Comparison of ENCODE assay signal across 43 mouse cellular contexts in the genomic region with DNA sequence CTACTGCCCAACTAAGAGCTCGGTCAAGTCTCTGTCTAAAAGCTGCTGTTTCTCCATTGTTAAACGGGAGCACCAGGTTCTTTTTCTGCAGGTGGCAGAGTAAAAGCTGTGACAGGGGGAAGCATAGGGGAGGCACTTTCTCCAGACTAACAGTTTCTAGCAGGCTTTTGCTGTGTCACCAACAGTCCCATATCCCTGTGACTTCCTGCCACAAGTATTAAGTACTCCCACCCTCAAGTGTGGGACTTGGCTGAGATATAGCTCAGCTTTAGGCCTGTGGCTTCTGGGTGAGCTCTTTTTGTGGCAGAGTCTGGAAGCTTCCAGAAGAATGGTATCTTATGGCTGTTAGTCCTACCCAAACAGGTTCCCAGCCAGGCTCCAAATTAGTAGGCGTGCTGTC. TPM values are rescaled to one million over a fixed set of nuclear protein-coding genes. Genes with fewer than 3 reads are reported as not detected.
"Had no signal": no experiment of that assay in that cellular context is flagged by ENCODE, and none has a peak within 500 bp of the region (broad histone marks: within the 10 kb centered on the region; RNA-seq: fewer than 3 reads in every experiment).

No protein-coding gene starts in this region.

- DNase-seq: gastrocnemius, postnatal 14 days; gastrocnemius, postnatal 36 days; heart, adult 18-20 months; heart, postnatal 10 days; heart, postnatal 4 days; kidney, adult 11 months; kidney, adult 2 months; kidney, adult 9 months; kidney, postnatal 14 days; kidney, postnatal 36 days; layer of hippocampus, adult 9-11 months; layer of hippocampus, postnatal 36 days; left cerebral cortex, postnatal 4 days had no signal

- H3K9ac ChIP-seq: heart, embryonic 12.5 days; hindbrain, embryonic 13.5 days; hindbrain, embryonic 15.5 days; kidney, embryonic 15.5 days; limb, embryonic 13.5 days; limb, embryonic 15.5 days; liver, embryonic 12.5 days; liver, embryonic 14.5 days had no signal

- H3K4me3 ChIP-seq: heart, embryonic 10.5 days; heart, embryonic 12.5 days; hindbrain, embryonic 13.5 days; hindbrain, embryonic 15.5 days; kidney, embryonic 15.5 days; limb, embryonic 13.5 days; limb, embryonic 15.5 days; liver, embryonic 12.5 days had no signal

- H3K9me3 ChIP-seq: heart, embryonic 10.5 days; heart, embryonic 12.5 days; hindbrain, embryonic 13.5 days; hindbrain, embryonic 15.5 days; kidney, embryonic 15.5 days; limb, embryonic 13.5 days; limb, embryonic 15.5 days; liver, embryonic 12.5 days had no signal

- H3K4me2 ChIP-seq: heart, embryonic 12.5 days; hindbrain, embryonic 13.5 days; hindbrain, embryonic 15.5 days; kidney, embryonic 15.5 days; limb, embryonic 13.5 days; limb, embryonic 15.5 days; liver, embryonic 12.5 days had no signal

- H3K27ac ChIP-seq: heart, embryonic 10.5 days; hindbrain, embryonic 13.5 days; hindbrain, embryonic 15.5 days; hindbrain, postnatal 0 days; kidney, embryonic 15.5 days; kidney, postnatal 0 days; limb, embryonic 13.5 days; limb, embryonic 15.5 days; liver, embryonic 12.5 days; liver, embryonic 14.5 days had no signal

- H3K36me3 ChIP-seq: heart, embryonic 10.5 days; heart, embryonic 12.5 days; hindbrain, embryonic 13.5 days; hindbrain, embryonic 15.5 days; kidney, embryonic 15.5 days; limb, embryonic 13.5 days; limb, embryonic 15.5 days; liver, embryonic 12.5 days had no signal

- ATAC-seq: hindbrain, postnatal 0 days; intestine, embryonic 16.5 days; liver, embryonic 12.5 days had no signal

RNA-seq across cellular contexts. Expression of a gene that starts 4.9 kb away (rescaled TPM):
- total RNA-seq: heart, postnatal 25 days; liver, adult 2 months had no signal
- polyA plus RNA-seq: heart, embryonic 10.5 days; hindbrain, embryonic 11.5 days; liver, adult 2 months; liver, embryonic 12.5 days; liver, embryonic 16.5 days had no signal

RNA-seq across cellular contexts. Expression of a gene that starts 6.7 kb away (rescaled TPM):
- total RNA-seq: heart, adult 18-20 months; heart, adult 8-10 months; heart, postnatal 10 days; heart, postnatal 25 days; heart, postnatal 4 days; hindbrain, postnatal 0 days; layer of hippocampus, adult 18-20 months; layer of hippocampus, adult 8-10 months; layer of hippocampus, postnatal 14 days; layer of hippocampus, postnatal 36 days; left cerebral cortex, adult 18-20 months; left cerebral cortex, postnatal 10 days; left cerebral cortex, postnatal 25 days; left cerebral cortex, postnatal 4 days; liver, adult 2 months had no signal
- polyA plus RNA-seq: heart, embryonic 10.5 days; heart, embryonic 12.5 days; heart, embryonic 14.5 days; heart, embryonic 16.5 days; hindbrain, embryonic 11.5 days; hindbrain, embryonic 13.5 days; hindbrain, embryonic 15.5 days; hindbrain, postnatal 0 days; intestine, embryonic 14.5 days; intestine, embryonic 16.5 days; kidney, adult 2 months; kidney, embryonic 15.5 days; kidney, postnatal 0 days; large intestine, adult 2 months; limb, embryonic 11.5 days; limb, embryonic 13.5 days; liver, adult 2 months; liver, embryonic 12.5 days; liver, embryonic 14.5 days; liver, embryonic 16.5 days had no signal

RNA-seq across cellular contexts. Expression of a gene that starts 14.6 kb away (rescaled TPM):
- total RNA-seq: gastrocnemius, adult 18-20 months; gastrocnemius, adult 8-10 months; gastrocnemius, postnatal 14 days; gastrocnemius, postnatal 36 days; heart, adult 18-20 months; heart, adult 8-10 months; heart, postnatal 10 days; heart, postnatal 25 days; heart, postnatal 4 days; hindbrain, postnatal 0 days; layer of hippocampus, adult 18-20 months; layer of hippocampus, adult 8-10 months; layer of hippocampus, postnatal 14 days; layer of hippocampus, postnatal 36 days; left cerebral cortex, adult 18-20 months; left cerebral cortex, postnatal 10 days; left cerebral cortex, postnatal 25 days; left cerebral cortex, postnatal 4 days; liver, adult 2 months had no signal
- polyA plus RNA-seq: heart, embryonic 10.5 days; heart, embryonic 12.5 days; heart, embryonic 14.5 days; heart, embryonic 16.5 days; hindbrain, embryonic 11.5 days; hindbrain, embryonic 13.5 days; hindbrain, embryonic 15.5 days; hindbrain, postnatal 0 days; intestine, embryonic 14.5 days; intestine, embryonic 16.5 days; kidney, adult 2 months; kidney, postnatal 0 days; large intestine, adult 2 months; limb, embryonic 11.5 days; limb, embryonic 13.5 days; liver, adult 2 months; liver, embryonic 12.5 days; liver, embryonic 14.5 days; liver, embryonic 16.5 days had no signal

RNA-seq across cellular contexts. Expression of a gene that starts 24.1 kb away (rescaled TPM):
- total RNA-seq: gastrocnemius, adult 18-20 months; gastrocnemius, adult 8-10 months; gastrocnemius, postnatal 14 days; gastrocnemius, postnatal 36 days; heart, adult 18-20 months; heart, adult 8-10 months; heart, postnatal 10 days; heart, postnatal 25 days; heart, postnatal 4 days; hindbrain, postnatal 0 days; layer of hippocampus, adult 18-20 months; layer of hippocampus, adult 8-10 months; layer of hippocampus, postnatal 14 days; layer of hippocampus, postnatal 36 days; left cerebral cortex, adult 18-20 months; left cerebral cortex, postnatal 10 days; left cerebral cortex, postnatal 25 days; left cerebral cortex, postnatal 4 days; liver, adult 2 months had no signal
- polyA plus RNA-seq: heart, embryonic 10.5 days; heart, embryonic 12.5 days; heart, embryonic 14.5 days; heart, embryonic 16.5 days; hindbrain, embryonic 11.5 days; hindbrain, embryonic 13.5 days; hindbrain, embryonic 15.5 days; hindbrain, postnatal 0 days; intestine, embryonic 14.5 days; intestine, embryonic 16.5 days; kidney, embryonic 15.5 days; kidney, postnatal 0 days; large intestine, adult 2 months; limb, embryonic 11.5 days; limb, embryonic 13.5 days; limb, embryonic 15.5 days; liver, adult 2 months; liver, embryonic 12.5 days; liver, embryonic 14.5 days; liver, embryonic 16.5 days had no signal

RNA-seq across cellular contexts. Expression of a gene that starts 45.6 kb away (rescaled TPM):
- total RNA-seq: gastrocnemius, adult 18-20 months; gastrocnemius, adult 8-10 months; gastrocnemius, postnatal 14 days; gastrocnemius, postnatal 36 days; heart, adult 18-20 months; heart, adult 8-10 months; heart, postnatal 10 days; heart, postnatal 25 days; heart, postnatal 4 days; hindbrain, postnatal 0 days; layer of hippocampus, adult 18-20 months; layer of hippocampus, adult 8-10 months; layer of hippocampus, postnatal 14 days; layer of hippocampus, postnatal 36 days; left cerebral cortex, adult 18-20 months; left cerebral cortex, postnatal 10 days; left cerebral cortex, postnatal 25 days; left cerebral cortex, postnatal 4 days had no signal
- polyA plus RNA-seq: heart, embryonic 10.5 days; heart, embryonic 12.5 days; heart, embryonic 14.5 days; hindbrain, embryonic 11.5 days; hindbrain, embryonic 13.5 days; hindbrain, postnatal 0 days; large intestine, adult 2 months; limb, embryonic 11.5 days; limb, embryonic 13.5 days; limb, embryonic 15.5 days; liver, embryonic 12.5 days had no signal
